Mouse (Mus musculus): ENCODE results near the gene Retreg3.
"Not testable (repeated sequence)": the region's sequence is repeated elsewhere in the genome, so short reads cannot be mapped to it uniquely, and the experiment has no call there.

GRCm38 (mm10) chr11:101124494-101124893, 4.8 kb upstream of the Retreg3 start:
- TF ChIP-seq NRF1 (IDR thresholded peaks at IDR 0.05; ENCODE audit: insufficient read depth, low read depth, low read length, poor library complexity, severe bottlenecking); POLR2A (IDR thresholded peaks at IDR 0.05; ENCODE audit: control insufficient read depth in 1 of 2, insufficient read depth in 1 of 2, low read depth in 1 of 2, low read length in 2 of 2, poor library complexity in 1 of 2); CTCF (IDR thresholded peaks at IDR 0.05 in 2 of 3, conservative IDR thresholded peaks at IDR 0.05 in 1 of 3; ENCODE audit: control insufficient read depth in 1 of 3, insufficient read depth in 1 of 3, low read depth in 2 of 3, low read length in 3 of 3, poor library complexity in 1 of 3, severe bottlenecking in 1 of 3): not testable (repeated sequence)

Data from MEL (cell line).